Mouse (Mus musculus) cerebellum, postnatal 25 days (tissue): Measurements from ENCODE around the gene Krt222.
A peak's percentile ranks its signal among the peaks of the same experiment; 100 is the strongest.
"Not testable (repeated sequence)": the region's sequence is repeated elsewhere in the genome, so short reads cannot be mapped to it uniquely, and the experiment has no call there.

ENCODE experiments used
- DNase-seq, 2 experiments: peaks; one replicate each; pipeline ENCODE4 v3.0.0; 2021; ENCODE audit warnings: mixed read lengths in 2 of 2

Krt222 gene

GRCm38 (mm10) chr11:99243820-99244374, at the start of gene Krt222:
Gene Krt222, minus strand, starts transcription at chr11:99244085.
- DNase-seq: peak; percentile 80 to 81

DNA sequence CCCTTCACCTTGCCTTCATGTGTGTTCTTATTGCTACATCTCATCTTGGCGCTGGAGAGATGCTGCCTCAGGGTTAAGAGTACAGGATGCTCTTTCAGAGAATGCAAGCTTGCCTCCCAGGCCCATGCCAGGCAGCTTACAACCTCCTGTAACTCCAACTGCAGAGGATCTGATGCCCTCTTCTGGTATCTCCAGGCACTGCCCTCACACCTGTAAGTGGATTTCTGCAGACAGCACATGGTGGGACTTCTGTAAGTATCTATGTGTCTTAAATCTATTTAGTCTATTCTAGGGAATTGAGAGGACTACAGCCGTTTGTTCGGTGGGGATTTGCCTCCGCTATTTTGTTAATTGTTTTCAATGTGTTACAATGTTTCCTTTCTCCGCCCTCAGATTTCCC, 49.0 kb upstream of the Krt222 start:
- DNase-seq: peak; percentile 78 to 86

DNA sequence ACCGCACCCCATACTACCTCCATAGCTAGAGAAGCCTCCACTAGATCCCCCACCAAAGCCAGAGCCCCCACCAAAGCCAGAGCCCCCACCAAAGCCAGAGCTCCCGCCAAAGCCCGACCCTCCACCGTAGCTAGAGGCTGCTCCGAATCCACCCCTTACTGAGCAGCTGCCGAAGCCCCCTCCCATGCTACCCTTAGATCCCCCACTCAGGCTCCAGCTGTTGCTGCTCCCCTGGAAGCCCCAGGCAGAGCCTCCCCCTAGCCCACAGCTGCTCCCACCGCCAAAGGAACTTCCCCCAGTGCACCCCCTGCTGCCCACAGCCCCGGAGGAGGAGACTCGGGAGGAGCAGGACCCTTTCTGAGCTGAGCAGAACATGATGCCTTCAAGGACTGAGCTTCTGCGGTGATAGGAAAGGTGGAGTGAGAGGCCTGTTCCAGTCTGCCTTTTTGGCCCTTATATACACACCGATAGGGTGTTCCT, 41.0 kb upstream of the Krt222 start, which contains the start of gene Krt24:
Gene Krt24 (minus strand): TSS at position 430 of the 480 bp plus-strand sequence.
- DNase-seq: peak in 1 of 2 experiments; percentile 26

GRCm38 (mm10) chr11:99284011-99284410, 40.1 kb upstream of the Krt222 start:
- peak; percentile 65 to 78 for DNase-seq

- DNase-seq: peak; percentile 29 to 32
Measured at GRCm38 (mm10) chr11:99283334-99283733, 39.4 kb upstream of the Krt222 start.

- DNase-seq: peak; percentile 62 to 63
Measured at GRCm38 (mm10) chr11:99281116-99281515, 37.2 kb upstream of the Krt222 start.

- DNase-seq: peak; percentile 45 to 60
Measured at GRCm38 (mm10) chr11:99279986-99280385, 36.1 kb upstream of the Krt222 start.

DNA sequence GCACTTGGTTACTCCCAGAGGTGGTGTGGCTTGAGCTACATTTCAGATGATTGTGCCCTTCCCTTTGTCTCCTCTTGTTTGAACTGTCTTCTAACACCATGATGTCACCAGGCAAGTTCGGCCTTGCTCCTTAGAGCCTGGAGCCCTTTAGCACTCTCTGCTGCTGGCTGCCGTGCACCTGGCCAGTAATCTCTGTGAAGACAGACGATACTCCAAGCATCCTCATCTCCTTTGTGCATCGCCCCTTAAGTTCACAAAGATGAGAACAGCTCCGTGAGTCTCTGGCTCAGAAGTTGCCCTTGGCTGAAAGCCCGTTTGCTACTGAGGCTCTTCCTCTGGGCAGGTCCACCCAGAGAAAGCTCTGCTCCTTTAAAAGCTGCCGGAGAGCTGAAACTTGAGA, 32.9 kb upstream of the Krt222 start:
- peak in 1 of 2 experiments; percentile 23 for DNase-seq

DNA sequence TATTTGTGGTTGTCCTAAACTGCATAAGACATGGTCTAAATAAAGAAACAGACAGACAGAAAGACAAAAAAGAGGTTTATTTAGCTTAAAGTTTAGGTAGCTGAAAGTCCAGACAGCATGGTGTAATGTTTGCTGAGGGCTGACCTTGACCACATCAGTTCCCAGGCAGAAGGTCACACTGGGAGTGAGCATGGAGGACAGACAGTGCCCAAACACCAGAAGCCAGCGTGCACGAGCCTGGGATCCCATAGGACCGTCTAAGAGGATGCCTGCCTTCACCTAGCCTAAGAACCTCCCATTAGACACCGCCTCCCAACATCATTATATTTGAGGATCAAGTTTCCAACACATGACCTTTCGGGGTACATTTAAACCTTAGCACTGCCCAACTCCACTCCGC, 31.7 kb upstream of the Krt222 start:
- DNase-seq: no peak

- no peak for DNase-seq
Measured at GRCm38 (mm10) chr11:99272721-99273120, 28.8 kb upstream of the Krt222 start.

- DNase-seq: no peak
Measured at GRCm38 (mm10) chr11:99269192-99269591, 25.3 kb upstream of the Krt222 start.

GRCm38 (mm10) chr11:99265796-99266195, 21.9 kb upstream of the Krt222 start:
- DNase-seq: peak in 1 of 2 experiments; percentile 21

DNA sequence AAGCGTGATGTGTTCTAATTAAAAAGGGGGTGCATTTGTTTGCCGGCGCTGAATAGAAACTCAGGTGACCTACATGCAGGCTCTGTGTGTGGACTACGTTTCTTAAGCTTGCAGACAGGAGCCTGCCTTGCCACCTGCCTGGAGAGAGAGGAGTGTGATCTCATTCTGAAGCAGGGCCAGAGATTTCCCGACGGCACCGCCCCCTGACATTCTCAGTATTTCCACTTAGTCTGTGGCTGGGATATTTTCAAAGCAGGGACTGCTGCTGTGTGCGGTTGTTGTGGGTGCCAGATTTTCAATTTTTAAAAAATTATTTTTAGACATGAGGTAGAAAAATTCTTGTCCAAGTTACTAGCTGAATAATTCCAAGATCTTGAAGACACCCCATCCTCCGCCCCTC, 21.3 kb upstream of the Krt222 start:
- peak; percentile 77 to 84 for DNase-seq

DNA sequence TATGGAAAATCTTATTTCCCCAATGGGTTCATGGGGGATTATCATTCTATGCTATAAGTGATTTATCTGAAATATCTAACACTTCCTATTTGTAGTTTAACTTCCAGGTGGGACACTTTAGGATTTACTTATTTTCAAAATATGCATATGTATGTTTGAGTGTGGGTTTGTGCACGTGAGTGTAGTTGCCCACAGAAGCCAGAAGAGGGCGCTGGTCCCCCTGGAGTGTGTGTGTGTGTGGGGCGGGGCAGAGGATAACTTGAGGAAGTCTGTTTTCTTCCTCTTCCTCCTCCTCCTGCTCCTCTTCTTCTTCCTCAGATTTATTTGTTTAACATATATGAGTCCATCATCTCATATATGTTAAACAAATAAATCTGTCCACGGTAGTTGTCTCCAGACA, 12.3 kb upstream of the Krt222 start:
- no peak for DNase-seq

DNA sequence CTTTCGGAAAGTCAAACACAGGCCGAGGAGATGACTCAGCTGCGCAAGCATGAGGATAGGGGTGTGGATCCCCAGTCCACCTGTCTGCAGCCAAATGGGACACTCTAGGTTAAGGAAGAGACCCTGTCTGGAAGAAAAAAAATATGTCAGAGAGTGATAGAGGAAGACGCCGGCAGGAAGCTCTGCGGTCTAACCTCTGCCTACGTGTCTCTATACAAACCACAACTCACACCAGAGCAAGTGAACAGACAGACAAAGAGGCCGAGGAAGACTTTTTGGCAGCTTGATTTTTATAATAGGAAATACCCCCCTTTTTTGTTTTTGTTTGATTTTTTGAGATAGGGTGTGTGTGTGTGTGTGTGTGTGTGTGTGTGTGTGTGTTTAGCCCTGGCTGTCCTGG, 11.4 kb upstream of the Krt222 start:
- DNase-seq: no peak

DNA sequence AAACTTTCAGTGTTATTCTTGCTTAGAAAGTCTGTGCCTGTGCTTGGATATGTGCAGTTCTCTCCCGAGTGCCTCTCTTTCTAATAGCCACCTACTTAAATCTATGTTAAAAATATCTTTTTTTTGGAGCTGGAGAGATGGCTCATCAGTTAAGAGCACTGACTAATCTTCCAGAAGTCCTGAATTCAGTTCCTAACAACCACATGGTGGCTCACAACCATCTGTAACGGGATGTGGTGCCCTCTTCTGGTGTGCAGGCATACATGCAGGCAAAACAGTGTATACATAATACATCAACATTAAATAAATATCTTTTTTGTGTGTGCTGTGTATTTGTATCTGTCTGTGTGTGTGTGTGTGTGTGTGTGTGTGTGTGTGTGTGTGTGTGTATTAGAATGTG, 10.0 kb upstream of the Krt222 start:
- no peak for DNase-seq

GRCm38 (mm10) chr11:99252671-99253070, 8.8 kb upstream of the Krt222 start:
- peak; percentile 45 to 57 for DNase-seq

DNA sequence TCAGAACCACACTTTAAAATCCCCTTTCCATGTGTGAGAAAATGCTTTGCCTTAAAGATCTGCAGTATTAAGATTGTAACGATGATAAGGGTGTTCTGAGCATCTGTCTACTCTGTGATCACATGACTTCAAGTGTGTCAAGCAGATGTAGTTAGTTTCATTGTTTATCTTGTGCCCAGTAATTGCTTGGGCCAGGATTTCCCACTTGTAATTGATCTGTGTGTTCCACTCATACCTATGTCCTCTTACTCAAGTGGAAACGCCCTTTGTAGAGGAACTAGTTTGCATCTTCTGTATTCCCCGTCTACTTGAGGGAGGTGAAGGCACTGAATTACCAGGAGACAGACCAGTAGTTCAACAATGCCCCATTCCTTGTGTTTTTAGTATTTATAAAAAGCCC, 6.8 kb upstream of the Krt222 start:
- DNase-seq: no peak

- DNase-seq: peak in 1 of 2 experiments; percentile 43
Measured at GRCm38 (mm10) chr11:99250241-99250640, 6.4 kb upstream of the Krt222 start.

GRCm38 (mm10) chr11:99249115-99249514, 5.2 kb upstream of the Krt222 start:
- DNase-seq: peak; percentile 72 to 81

DNA sequence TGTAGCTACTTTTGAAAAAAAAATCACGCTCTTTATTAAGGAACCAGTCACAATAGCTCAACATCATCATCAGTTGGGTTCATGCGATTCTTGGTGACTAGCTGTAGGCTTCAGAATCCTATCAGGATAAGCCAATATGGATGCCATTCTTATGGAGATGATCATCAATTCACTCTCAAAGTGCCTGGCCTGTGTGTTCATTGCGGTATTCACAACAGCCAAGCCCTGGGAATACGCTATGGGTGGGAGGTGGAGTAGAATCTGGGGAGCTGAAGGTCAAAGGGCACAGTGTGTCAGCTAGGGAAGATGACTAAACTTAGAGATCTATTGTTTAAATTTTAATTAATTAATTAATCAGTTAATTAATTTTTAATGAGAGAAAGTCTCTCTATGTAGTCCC, 4.0 kb upstream of the Krt222 start:
- no peak for DNase-seq

GRCm38 (mm10) chr11:99244519-99244918, 634 bp upstream of the Krt222 start:
- not testable (repeated sequence) for DNase-seq

- no peak for DNase-seq
Measured at GRCm38 (mm10) chr11:99243200-99243819, 575 bp downstream of the Krt222 start.

GRCm38 (mm10) chr11:99242056-99242455, 1.8 kb downstream of the Krt222 start:
- no peak for DNase-seq

- no peak for DNase-seq
Measured at GRCm38 (mm10) chr11:99238468-99238867, 5.4 kb downstream of the Krt222 start.
